Mouse (Mus musculus) stomach, embryonic 14.5 days (tissue): ENCODE data around the gene Scpep1. TPM values are rescaled to one million over a fixed set of nuclear protein-coding genes. Genes with fewer than 3 reads are reported as not detected.

Source experiments
- ATAC-seq: fragments of 200-750 bp; cut with Nextera tagmentation; 2 replicates; pipeline ENCODE4 v1.8.0; 2017; ENCODE audit warnings: low read depth, moderate TSS enrichment; ENCODE audit not compliant: insufficient number of reproducible peaks, insufficient read depth, low FRiP score
- H3K27ac ChIP-seq: fragments of 300-500 bp; sonication (generic); 2 replicates; pipeline ENCODE4 v1.5.1; 2014; ENCODE audit warnings: mild to moderate bottlenecking, low read length, moderate library complexity, mixed read lengths
- H3K27me3 ChIP-seq: fragments of 300-500 bp; sonication (generic); 2 replicates; pipeline ENCODE4 v1.6.1; 2014; ENCODE audit warnings: low read length, control low read depth, mixed read lengths; ENCODE audit not compliant: control insufficient read depth, insufficient read depth
- H3K36me3 ChIP-seq: fragments of 300-500 bp; sonication (generic); 2 replicates; pipeline ENCODE4 v1.6.1; 2014; ENCODE audit warnings: mild to moderate bottlenecking, control low read depth, low read length, moderate library complexity, mixed read lengths; ENCODE audit not compliant: control insufficient read depth, insufficient read depth
- H3K4me1 ChIP-seq: fragments of 300-500 bp; sonication (generic); 2 replicates; pipeline ENCODE4 v1.6.1; 2014; ENCODE audit warnings: low read length, control low read depth, mixed read lengths; ENCODE audit not compliant: control insufficient read depth, insufficient read depth
- H3K4me2 ChIP-seq: fragments of 300-500 bp; sonication (generic); replicated peaks from 2 replicates; pipeline ENCODE4 v1.6.1; 2014; ENCODE audit warnings: low read depth, low read length, control low read depth
- H3K4me3 ChIP-seq: fragments of 300-500 bp; sonication (generic); 2 replicates; pipeline ENCODE4 v1.5.1; 2014; ENCODE audit warnings: low read depth, low read length, control low read depth
- H3K9ac ChIP-seq: fragments of 300-500 bp; sonication (generic); replicated peaks from 2 replicates; pipeline ENCODE4 v1.6.1; 2014; ENCODE audit warnings: low read depth, mild to moderate bottlenecking, control low read depth, low read length, moderate library complexity, mixed read lengths
- H3K9me3 ChIP-seq: fragments of 300-500 bp; sonication (generic); 2 replicates; pipeline ENCODE4 v1.6.1; 2016; ENCODE audit warnings: low read depth, low read length, control low read depth; ENCODE audit not compliant: control insufficient read depth
- WGBS: fragments of 180-500 bp; shearing (Covaris S2); extraction: QIAGEN DNeasy Blood & Tissue Kit; methylation state at CpG from one replicate; pipeline ENCODE4 v1.1.7; 2014; 5-methylcytosine and 5-hydroxymethylcytosine counted together
- polyA plus RNA-seq: library from polyadenylated mRNA; unstranded; fragments of >200 nt; fragmentation: Nextera tagmentation; extraction: Ambion mirVana; gene quantifications from 2 replicates; pipeline ENCODE4 v1.2.1, GENCODE M21; 2014

The Scpep1 gene
- polyA plus RNA-seq, 1 experiment from 2014 or later: 73.5 TPM

- 81% methylated on average over 14 of the region's 14 CpGs for WGBS
- peaks cover 11% of the 10 kb centered on the region for H3K36me3 ChIP-seq
- no peaks in the 10 kb centered on the region for H3K9me3 ChIP-seq
- ATAC-seq: no peak
- no peaks in the 10 kb centered on the region for H3K27me3 ChIP-seq
- H3K4me3 ChIP-seq: no peak overlapping the region
- no peak overlapping the region for H3K9ac ChIP-seq
- no peak overlapping the region for H3K4me2 ChIP-seq
- H3K4me1 ChIP-seq: no peaks in the 10 kb centered on the region
- H3K27ac ChIP-seq: no peak overlapping the region
Observed at GRCm38 (mm10) chr11:88931692-88932530, 23.4 kb downstream of the Scpep1 start.

GRCm38 (mm10) chr11:88926566-88926965 lies 28.7 kb downstream of the Scpep1 start:
- no peak overlapping the region for H3K4me3 ChIP-seq
- no peak for ATAC-seq
- H3K9ac ChIP-seq: no peak overlapping the region
- no peaks in the 10 kb centered on the region for H3K27me3 ChIP-seq
- WGBS: 74% methylated on average over 5 of the region's 5 CpGs
- H3K27ac ChIP-seq: no peak overlapping the region
- H3K4me1 ChIP-seq: no peaks in the 10 kb centered on the region
- peaks cover 11% of the 10 kb centered on the region for H3K36me3 ChIP-seq
- H3K4me2 ChIP-seq: no peak overlapping the region
- H3K9me3 ChIP-seq: no peaks in the 10 kb centered on the region

- Histone ChIP-seq H3K9ac (no peak overlapping the region), H3K4me2 (no peak overlapping the region), H3K27ac (no peak overlapping the region), H3K36me3 (no peaks in the 10 kb centered on the region), H3K9me3 (no peaks in the 10 kb centered on the region), H3K4me3 (no peak overlapping the region), H3K4me1 (no peaks in the 10 kb centered on the region), H3K27me3 (no peaks in the 10 kb centered on the region)
- ATAC-seq: no peak
- 78% methylated on average over 8 of the region's 8 CpGs for WGBS
Observed at GRCm38 (mm10) chr11:88909388-88910036, 45.8 kb downstream of the Scpep1 start.

GRCm38 (mm10) chr11:88908557-88909211 lies 46.6 kb downstream of the Scpep1 start:
- Histone ChIP-seq H3K27me3 (no peaks in the 10 kb centered on the region), H3K9me3 (no peaks in the 10 kb centered on the region), H3K9ac (no peak overlapping the region), H3K27ac (no peak overlapping the region), H3K36me3 (no peaks in the 10 kb centered on the region), H3K4me1 (no peaks in the 10 kb centered on the region), H3K4me2 (no peak overlapping the region), H3K4me3 (no peak overlapping the region)
- 97% methylated on average over 1 of the region's 1 CpGs for WGBS
- no peak for ATAC-seq

GRCm38 (mm10) chr11:88907886-88908285 lies 47.4 kb downstream of the Scpep1 start:
- H3K4me2 ChIP-seq: no peak overlapping the region
- WGBS: 95% methylated on average over 7 of the region's 7 CpGs
- H3K9ac ChIP-seq: no peak overlapping the region
- ATAC-seq: no peak
- H3K4me1 ChIP-seq: no peaks in the 10 kb centered on the region
- H3K4me3 ChIP-seq: no peak overlapping the region
- no peaks in the 10 kb centered on the region for H3K27me3 ChIP-seq
- no peak overlapping the region for H3K27ac ChIP-seq
- H3K9me3 ChIP-seq: no peaks in the 10 kb centered on the region
- no peaks in the 10 kb centered on the region for H3K36me3 ChIP-seq

- Histone ChIP-seq H3K4me1 (no peaks in the 10 kb centered on the region), H3K4me2 (no peak overlapping the region), H3K4me3 (no peak overlapping the region), H3K36me3 (no peaks in the 10 kb centered on the region), H3K27me3 (no peaks in the 10 kb centered on the region), H3K9ac (no peak overlapping the region), H3K27ac (no peak overlapping the region), H3K9me3 (no peaks in the 10 kb centered on the region)
- no peak for ATAC-seq
- WGBS: 18% methylated on average over 2 of the region's 2 CpGs
Observed at GRCm38 (mm10) chr11:88905621-88906020, 49.6 kb downstream of the Scpep1 start.

GRCm38 (mm10) chr11:88904080-88904479 lies 51.2 kb downstream of the Scpep1 start:
- Histone ChIP-seq H3K4me3 (no peak overlapping the region), H3K4me1 (no peaks in the 10 kb centered on the region), H3K27me3 (no peaks in the 10 kb centered on the region), H3K9me3 (no peaks in the 10 kb centered on the region), H3K36me3 (no peaks in the 10 kb centered on the region), H3K4me2 (no peak overlapping the region), H3K27ac (no peak overlapping the region), H3K9ac (no peak overlapping the region)
- ATAC-seq: no peak
- WGBS: 60% methylated on average over 2 of the region's 2 CpGs

- 72% methylated on average over 6 of the region's 6 CpGs for WGBS
Observed at GRCm38 (mm10) chr11:88902762-88903161, 52.5 kb downstream of the Scpep1 start.

More at GRCm38 (mm10) chr11:88902762-88903161, 52.5 kb downstream of the Scpep1 start:
- Histone ChIP-seq H3K9me3 (no peaks in the 10 kb centered on the region), H3K9ac (no peak overlapping the region), H3K4me2 (no peak overlapping the region), H3K36me3 (no peaks in the 10 kb centered on the region), H3K4me3 (no peak overlapping the region), H3K27me3 (no peaks in the 10 kb centered on the region), H3K27ac (no peak overlapping the region), H3K4me1 (no peaks in the 10 kb centered on the region; the same call in 1 of the 2 replicates)
- no peak for ATAC-seq
